Mouse (Mus musculus): ENCODE data around the gene Cd300c2.
"Not testable (repeated sequence)": the region's sequence is repeated elsewhere in the genome, so short reads cannot be mapped to it uniquely, and the experiment has no call there.

Gene Cd300c2

GRCm38 (mm10) chr11:115001474-115002040, at the start of gene Cd300c2:
Gene Cd300c2, minus strand, starts transcription at chr11:115001880.
- no peak for DNase-seq (ENCODE audit: low spot score in 2 of 2)

- DNase-seq (ENCODE audit: low spot score in 2 of 2): no peak
Measured at GRCm38 (mm10) chr11:115049282-115049895, 47.7 kb upstream of the Cd300c2 start.

GRCm38 (mm10) chr11:115048259-115048658, 46.6 kb upstream of the Cd300c2 start, which contains the start of gene Cd300ld3:
Gene Cd300ld3, minus strand, starts transcription at chr11:115048409.
- DNase-seq (ENCODE audit: low spot score in 2 of 2): no peak

GRCm38 (mm10) chr11:115037669-115038068, 36.0 kb upstream of the Cd300c2 start, which contains the start of gene Cd300ld5:
Gene Cd300ld5, minus strand, starts transcription at chr11:115037769.
- not testable (repeated sequence) for DNase-seq (ENCODE audit: low spot score in 2 of 2)

- DNase-seq (ENCODE audit: low spot score in 2 of 2): not testable (repeated sequence)
Measured at GRCm38 (mm10) chr11:115026912-115027311, 25.2 kb upstream of the Cd300c2 start, which contains the start of gene Cd300ld4. Gene Cd300ld4, minus strand, starts transcription at chr11:115027012.

GRCm38 (mm10) chr11:115016093-115016492, 14.4 kb upstream of the Cd300c2 start, which contains the start of gene Cd300ld2:
Gene Cd300ld2, minus strand, starts transcription at chr11:115016193.
- not testable (repeated sequence) for DNase-seq (ENCODE audit: low spot score in 2 of 2)

- DNase-seq (ENCODE audit: low spot score in 2 of 2): no peak
Measured at GRCm38 (mm10) chr11:115004070-115004469, 2.4 kb upstream of the Cd300c2 start.

GRCm38 (mm10) chr11:114989793-114990192, 11.9 kb downstream of the Cd300c2 start, which contains the start of gene Cd300ld:
Gene Cd300ld, minus strand, starts transcription at chr11:114989922.
- DNase-seq (ENCODE audit: low spot score in 2 of 2): no peak

- DNase-seq (ENCODE audit: low spot score in 2 of 2): no peak
Measured at GRCm38 (mm10) chr11:114981866-114982265, 19.8 kb downstream of the Cd300c2 start.

- DNase-seq (ENCODE audit: low spot score in 2 of 2): no peak
Measured at GRCm38 (mm10) chr11:114972726-114973125, 29.0 kb downstream of the Cd300c2 start.

- DNase-seq (ENCODE audit: low spot score in 2 of 2): no peak
Measured at GRCm38 (mm10) chr11:114968752-114969207, 32.9 kb downstream of the Cd300c2 start, which contains the start of gene Cd300c. Gene Cd300c, minus strand, starts transcription at chr11:114969157.

GRCm38 (mm10) chr11:114965182-114965828, 36.4 kb downstream of the Cd300c2 start:
- no peak for DNase-seq (ENCODE audit: low spot score in 2 of 2)

- no peak for DNase-seq (ENCODE audit: low spot score in 2 of 2)
Measured at GRCm38 (mm10) chr11:114960369-114960768, 41.3 kb downstream of the Cd300c2 start.
